Mouse (Mus musculus): ENCODE data around the gene Olfr287. TPM values are rescaled to one million over a fixed set of nuclear protein-coding genes. Genes with fewer than 3 reads are reported as not detected.

Gene Olfr287
- polyA plus RNA-seq, 1 experiment from 2014 or later = not detected

GRCm38 (mm10) chr15:98184456-98184855 lies 36.4 kb downstream of the Olfr287 start:
- Histone ChIP-seq H3K4me1 (peaks cover 19% of the 10 kb centered on the region), H3K9me3 (no peaks in the 10 kb centered on the region), H3K27me3 (ENCODE audit: poor library complexity, severe bottlenecking) (peaks cover 11% of the 10 kb centered on the region), H3K4me3 (no peak overlapping the region), H3K27ac (no peak overlapping the region), H3K36me3 (replicated peaks) (no peaks in the 10 kb centered on the region)
- WGBS = 80% methylated on average over 4 of the region's 4 CpGs
- no peak for DNase-seq (ENCODE audit: extremely low spot score, low spot score)

GRCm38 (mm10) chr15:98181856-98182570 lies 38.8 kb downstream of the Olfr287 start:
- H3K9me3 ChIP-seq = no peaks in the 10 kb centered on the region
- peaks cover 32% of the 10 kb centered on the region for H3K27me3 ChIP-seq (ENCODE audit: poor library complexity, severe bottlenecking)
- H3K27ac ChIP-seq = no peak overlapping the region
- WGBS = 70% methylated on average over 12 of the region's 12 CpGs
- H3K36me3 ChIP-seq (replicated peaks) = no peaks in the 10 kb centered on the region
- peaks cover 19% of the 10 kb centered on the region for H3K4me1 ChIP-seq
- no peak for DNase-seq (ENCODE audit: extremely low spot score, low spot score)
- peak overlapping the region; percentile 61; the same call in 1 of the 2 replicates for H3K4me3 ChIP-seq

DNA sequence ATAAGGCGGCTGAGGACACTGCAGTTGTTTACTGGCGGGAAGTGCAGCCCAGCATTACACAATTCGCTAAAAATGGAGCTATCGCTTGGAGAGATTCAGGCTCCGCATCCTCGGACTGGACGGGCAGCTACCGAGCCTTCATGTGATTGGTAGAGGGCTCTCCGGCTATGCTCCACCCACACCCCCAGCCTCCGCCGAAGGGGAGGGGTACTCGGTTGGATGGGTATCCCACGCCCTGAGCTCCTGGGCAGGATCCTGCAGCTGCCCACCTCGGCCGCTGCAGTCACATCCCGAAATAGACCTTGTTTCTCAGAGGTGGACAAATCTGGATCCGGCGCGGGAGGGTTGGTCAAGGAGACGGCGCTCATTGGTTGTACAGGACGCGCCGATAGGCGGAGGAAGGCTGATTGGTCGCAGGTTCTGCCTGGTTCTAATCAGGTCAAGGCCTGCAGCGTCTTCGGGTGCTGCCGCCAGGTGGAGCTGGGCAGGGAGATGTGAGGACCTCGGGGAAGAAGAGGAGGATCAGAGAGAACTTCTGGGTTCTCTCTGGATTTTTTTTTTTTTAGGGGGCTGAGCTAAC lies 39.6 kb downstream of the Olfr287 start:
- Histone ChIP-seq H3K9me3 (no peaks in the 10 kb centered on the region), H3K36me3 (replicated peaks) (no peaks in the 10 kb centered on the region), H3K27ac (peak overlapping the region; percentile 84), H3K4me3 (peak overlapping the region; percentile 61), H3K27me3 (ENCODE audit: poor library complexity, severe bottlenecking) (peaks cover 38% of the 10 kb centered on the region), H3K4me1 (peaks cover 19% of the 10 kb centered on the region)
- whole genome bisulfite sequencing = 0% methylated on average over 30 of the region's 30 CpGs
- peak; percentile 95 for DNase-seq (ENCODE audit: extremely low spot score, low spot score)

DNA sequence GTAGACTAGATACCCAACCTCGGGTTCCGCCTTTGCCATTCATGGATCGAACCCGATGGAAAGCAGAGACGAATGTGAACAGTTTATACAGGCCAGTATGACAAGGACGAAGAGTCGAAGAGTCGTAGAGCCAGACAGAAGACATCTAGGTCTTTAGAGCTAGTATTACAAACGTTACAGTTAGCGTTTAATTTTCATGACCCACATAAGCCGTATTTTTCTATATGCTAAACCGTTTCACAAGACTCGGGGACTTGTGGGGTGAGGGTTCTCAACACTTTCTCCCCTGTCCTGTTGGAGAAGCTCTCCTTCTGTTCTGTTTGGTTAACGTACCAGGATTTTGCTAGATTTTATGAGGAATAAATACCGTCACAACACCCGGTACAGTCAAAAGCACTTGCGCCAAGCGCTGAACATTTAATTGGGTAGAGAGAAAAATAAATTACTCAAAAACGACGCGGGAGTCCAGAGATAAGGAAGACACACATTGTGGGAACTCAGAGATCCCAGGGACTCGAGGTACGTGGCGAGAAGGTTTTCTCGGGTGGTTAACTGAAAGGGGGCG lies 40.2 kb downstream of the Olfr287 start:
- H3K27ac ChIP-seq = peak overlapping the region; percentile 84

DNA sequence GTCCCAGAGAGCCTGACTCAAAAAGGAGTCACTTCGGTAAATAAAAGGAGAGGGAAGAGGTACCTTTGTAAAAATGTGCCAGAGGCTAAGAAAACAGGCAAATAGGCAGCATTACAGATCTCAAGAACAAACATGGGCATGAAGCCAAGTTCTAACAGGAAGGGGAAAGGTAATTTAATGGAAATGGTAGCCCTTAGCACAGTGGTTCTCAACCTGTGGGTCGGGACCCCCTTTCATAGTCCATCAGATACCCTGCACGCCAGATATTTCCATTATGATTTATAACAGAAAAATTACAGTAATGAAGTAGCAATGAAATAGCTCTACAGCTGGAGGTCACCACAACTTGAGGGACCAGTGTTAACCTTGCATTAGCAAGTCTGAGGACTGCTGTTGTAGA lies 43.5 kb downstream of the Olfr287 start:
- peaks cover 62% of the 10 kb centered on the region for H3K27me3 ChIP-seq (ENCODE audit: poor library complexity, severe bottlenecking)

More for the DNA sequence above, 40.2 kb downstream of the Olfr287 start:
- no peaks in the 10 kb centered on the region for H3K36me3 ChIP-seq (replicated peaks)
- peaks cover 38% of the 10 kb centered on the region for H3K27me3 ChIP-seq (ENCODE audit: poor library complexity, severe bottlenecking)
- H3K4me1 ChIP-seq = peaks cover 19% of the 10 kb centered on the region
- peak overlapping the region; percentile 61 for H3K4me3 ChIP-seq
- no peaks in the 10 kb centered on the region for H3K9me3 ChIP-seq
- no peak for DNase-seq (ENCODE audit: extremely low spot score, low spot score)
- WGBS = 7% methylated on average over 26 of the region's 26 CpGs

DNA sequence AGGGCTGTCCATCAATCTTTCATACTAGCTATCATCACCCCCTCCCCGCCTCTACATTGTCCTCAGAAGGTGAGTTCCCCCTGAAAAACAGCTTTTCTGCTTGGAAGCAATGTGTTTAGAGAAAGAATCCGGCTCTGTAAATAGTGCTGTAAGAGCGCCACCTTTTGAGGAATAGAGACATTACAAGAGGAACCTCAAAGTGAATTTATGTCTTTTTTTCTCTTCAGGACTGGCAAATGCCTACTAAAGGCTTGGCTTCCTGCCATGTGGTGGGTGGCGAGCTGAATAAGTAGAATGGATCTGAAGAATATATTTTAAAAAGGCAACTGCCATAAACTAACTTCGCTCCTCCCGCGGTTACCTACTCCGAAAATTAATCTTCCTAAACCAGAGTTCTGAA lies 47.0 kb downstream of the Olfr287 start:
- WGBS = 43% methylated on average over 8 of the region's 8 CpGs
- Histone ChIP-seq H3K27ac (no peak overlapping the region), H3K9me3 (no peaks in the 10 kb centered on the region), H3K4me3 (no peak overlapping the region), H3K27me3 (ENCODE audit: poor library complexity, severe bottlenecking) (peaks cover 80% of the 10 kb centered on the region), H3K36me3 (replicated peaks) (no peaks in the 10 kb centered on the region), H3K4me1 (peaks cover 22% of the 10 kb centered on the region)
- no peak for DNase-seq (ENCODE audit: extremely low spot score, low spot score)

More for the DNA sequence above, 43.5 kb downstream of the Olfr287 start:
- H3K27ac ChIP-seq = no peak overlapping the region
- H3K4me1 ChIP-seq = peaks cover 20% of the 10 kb centered on the region
- no peaks in the 10 kb centered on the region for H3K9me3 ChIP-seq
- WGBS = 77% methylated on average over 3 of the region's 3 CpGs
- DNase-seq (ENCODE audit: extremely low spot score, low spot score) = no peak
- H3K36me3 ChIP-seq (replicated peaks) = no peaks in the 10 kb centered on the region
- H3K4me3 ChIP-seq = no peak overlapping the region

DNA sequence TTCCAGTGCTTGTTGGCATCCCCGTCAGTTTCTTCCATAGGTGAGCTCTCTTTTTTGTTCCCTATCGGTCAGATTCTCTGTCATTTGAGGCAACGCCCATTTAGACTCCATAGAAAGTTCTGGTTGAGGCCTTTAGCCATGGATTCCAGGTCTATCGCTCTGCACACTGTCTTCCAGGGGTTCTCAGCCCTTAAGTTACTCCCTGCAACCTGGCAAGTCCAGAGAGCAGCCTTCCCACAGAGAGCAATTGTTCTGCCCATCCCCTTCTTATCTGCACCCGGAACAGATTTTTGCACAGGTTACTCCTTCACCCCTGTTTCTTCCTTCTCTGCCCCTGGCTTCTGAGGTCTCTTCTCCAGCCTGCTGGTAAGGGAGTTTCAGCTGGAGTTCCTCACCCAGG lies 48.7 kb downstream of the Olfr287 start:
- H3K27me3 ChIP-seq (ENCODE audit: poor library complexity, severe bottlenecking) = peaks cover 81% of the 10 kb centered on the region
- 69% methylated on average over 5 of the region's 5 CpGs for WGBS
- H3K27ac ChIP-seq = no peak overlapping the region
- H3K9me3 ChIP-seq = no peaks in the 10 kb centered on the region
- peaks cover 39% of the 10 kb centered on the region for H3K4me1 ChIP-seq
- DNase-seq (ENCODE audit: extremely low spot score, low spot score) = no peak
- H3K36me3 ChIP-seq (replicated peaks) = no peaks in the 10 kb centered on the region
- no peak overlapping the region for H3K4me3 ChIP-seq

DNA sequence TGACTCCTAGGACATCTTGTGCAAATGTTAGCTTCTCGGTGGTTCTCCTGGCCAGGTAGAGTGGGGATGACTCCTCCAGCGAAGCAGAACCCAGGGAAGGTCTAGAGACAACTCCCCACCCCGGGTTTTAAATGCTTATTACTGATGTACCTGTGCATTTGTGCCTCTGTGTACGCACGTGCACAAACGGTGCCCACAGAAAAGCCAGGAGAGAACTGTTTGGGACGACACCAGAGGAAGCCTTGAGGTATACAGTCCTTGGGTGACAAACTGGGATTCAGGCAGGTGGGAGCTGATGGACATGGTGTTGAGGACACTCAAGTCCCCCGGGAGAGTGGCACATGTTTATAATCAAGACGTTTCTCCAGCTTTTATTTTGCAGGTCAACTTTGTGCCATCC lies 49.9 kb downstream of the Olfr287 start:
- DNase-seq (ENCODE audit: extremely low spot score, low spot score) = no peak
- H3K27ac ChIP-seq = no peak overlapping the region
- H3K4me1 ChIP-seq = peaks cover 48% of the 10 kb centered on the region
- WGBS = 79% methylated on average over 9 of the region's 9 CpGs
- H3K36me3 ChIP-seq (replicated peaks) = no peaks in the 10 kb centered on the region
- no peak overlapping the region for H3K4me3 ChIP-seq
- H3K9me3 ChIP-seq = no peaks in the 10 kb centered on the region
- peaks cover 86% of the 10 kb centered on the region for H3K27me3 ChIP-seq (ENCODE audit: poor library complexity, severe bottlenecking)

- Histone ChIP-seq H3K9me3 (no peaks in the 10 kb centered on the region), H3K27me3 (ENCODE audit: poor library complexity, severe bottlenecking) (peaks cover 91% of the 10 kb centered on the region), H3K27ac (no peak overlapping the region), H3K4me3 (peak overlapping the region; percentile 18; the same call in 1 of the 2 replicates), H3K36me3 (replicated peaks) (no peaks in the 10 kb centered on the region), H3K4me1 (peaks cover 48% of the 10 kb centered on the region)
- no peak for DNase-seq (ENCODE audit: extremely low spot score, low spot score)
- whole genome bisulfite sequencing = 52% methylated on average over 7 of the region's 7 CpGs
Measured at GRCm38 (mm10) chr15:98170365-98170764, 50.5 kb downstream of the Olfr287 start.

- DNase-seq (ENCODE audit: extremely low spot score, low spot score) = no peak
- Histone ChIP-seq H3K4me1 (peaks cover 48% of the 10 kb centered on the region), H3K27me3 (ENCODE audit: poor library complexity, severe bottlenecking) (peaks cover 84% of the 10 kb centered on the region), H3K36me3 (replicated peaks) (no peaks in the 10 kb centered on the region), H3K27ac (peak overlapping the region; percentile 87), H3K4me3 (peak overlapping the region; percentile 63), H3K9me3 (no peaks in the 10 kb centered on the region)
- 3% methylated on average over 19 of the region's 19 CpGs for WGBS
Measured at GRCm38 (mm10) chr15:98168622-98169004, 52.2 kb downstream of the Olfr287 start.

- no peaks in the 10 kb centered on the region for H3K9me3 ChIP-seq
- under 1% methylated on average over 69 of the region's 69 CpGs for WGBS
- H3K36me3 ChIP-seq (replicated peaks) = no peaks in the 10 kb centered on the region
- peaks cover 48% of the 10 kb centered on the region for H3K4me1 ChIP-seq
- DNase-seq (ENCODE audit: extremely low spot score, low spot score) = peak; percentile 93
- peak overlapping the region; percentile 63 for H3K4me3 ChIP-seq
- peak overlapping the region; percentile 87 for H3K27ac ChIP-seq
- H3K27me3 ChIP-seq (ENCODE audit: poor library complexity, severe bottlenecking) = peaks cover 78% of the 10 kb centered on the region
Measured at GRCm38 (mm10) chr15:98167645-98168621, 52.9 kb downstream of the Olfr287 start.

DNA sequence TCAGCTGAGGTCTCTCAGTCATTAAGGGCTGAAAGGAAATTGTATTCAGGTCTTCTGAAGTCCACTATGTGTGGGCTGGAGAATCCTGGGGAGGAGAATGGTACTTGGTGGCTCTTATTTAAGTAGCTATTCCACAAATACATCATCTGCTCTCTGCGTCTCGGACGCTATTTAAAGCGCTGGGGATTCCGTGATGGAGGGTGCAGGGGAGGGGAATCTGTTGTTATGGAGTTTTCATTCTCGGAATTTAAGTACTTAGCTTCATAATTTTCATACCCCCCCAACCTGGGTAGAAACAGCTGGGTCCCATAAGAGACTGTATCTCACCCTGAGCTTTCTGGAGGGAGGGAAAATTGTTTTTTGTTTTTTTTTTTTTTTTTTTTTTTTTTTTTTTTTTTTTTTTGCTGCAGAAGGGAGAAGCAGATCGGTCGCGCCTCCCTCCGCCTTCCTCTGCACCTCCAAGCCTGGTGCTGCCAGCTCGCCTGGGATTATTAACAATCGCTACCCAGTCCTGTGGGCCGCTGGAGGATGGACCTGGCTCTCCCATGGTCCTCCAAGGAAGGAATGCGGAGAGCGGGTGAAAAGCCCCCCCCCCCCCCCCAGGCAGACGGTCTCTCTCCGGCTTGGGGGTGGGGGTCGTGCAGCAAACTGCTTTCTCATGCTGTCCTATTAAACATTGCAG lies 53.8 kb downstream of the Olfr287 start, which contains the start of gene Ccdc184:
Ccdc184 (plus strand) TSS at position 196 of the 682 bp plus-strand sequence.
- peak within 1 kb of the TSS; percentile 63 for H3K4me3 ChIP-seq
- 4% methylated on average over 17 of the region's 18 CpGs for WGBS
- no peaks in the 10 kb centered on the region for H3K36me3 ChIP-seq (replicated peaks)
- peaks cover 70% of the 10 kb centered on the region for H3K27me3 ChIP-seq (ENCODE audit: poor library complexity, severe bottlenecking)
- H3K9me3 ChIP-seq = no peaks in the 10 kb centered on the region
- peaks cover 45% of the 10 kb centered on the region for H3K4me1 ChIP-seq
- no peak for DNase-seq (ENCODE audit: extremely low spot score, low spot score)
- H3K27ac ChIP-seq = peak within 1 kb of the TSS; percentile 87
